Mouse (Mus musculus) G1E (cell line): Measurements from ENCODE around the gene Peak1.

Experiments
- CTCF ChIP-seq: IDR thresholded peaks from 2 replicates; pipeline ENCODE4 v1.5.1; 2012; ENCODE audit warnings: low read depth, low read length, inconsistent platforms, mixed read lengths
- GATA1 ChIP-seq: IDR thresholded peaks from 2 replicates; pipeline ENCODE4 v1.6.1; 2012; ENCODE audit warnings: borderline replicate concordance, low read length, inconsistent platforms, mixed read lengths
- GATA2 ChIP-seq: IDR thresholded peaks from 2 replicates; pipeline ENCODE4 v1.6.1; 2012; ENCODE audit warnings: low read depth, low read length, inconsistent platforms, borderline replicate concordance
- POLR2AphosphoS5 ChIP-seq: IDR thresholded peaks from 2 replicates; pipeline ENCODE4 v1.6.1; 2012; ENCODE audit warnings: low read depth, low read length, inconsistent platforms; ENCODE audit not compliant: insufficient replicate concordance
- TAL1 ChIP-seq: conservative IDR thresholded peaks from 2 replicates; pipeline ENCODE4 v1.6.1; 2012; ENCODE audit warnings: low read depth, low read length, inconsistent platforms, mixed read lengths

DNA sequence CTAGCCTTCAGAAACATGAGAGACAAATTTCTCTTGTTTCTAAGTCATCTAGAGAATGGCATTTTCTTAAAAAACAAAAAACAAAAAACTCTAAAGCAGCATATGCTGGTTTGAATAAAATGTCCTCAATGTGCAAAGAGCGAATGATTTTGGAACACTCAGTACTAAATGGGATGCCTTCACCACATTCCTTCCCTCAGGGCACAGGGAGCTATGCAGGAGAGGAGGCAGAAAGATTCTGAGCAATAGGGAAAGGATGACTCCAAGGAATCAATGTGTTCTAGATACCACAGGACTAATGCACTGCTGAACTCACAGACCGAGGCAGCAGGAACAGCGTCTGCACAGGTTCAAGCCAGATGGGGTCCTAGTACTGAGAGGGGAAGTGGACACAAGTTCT lies 103.5 kb downstream of the Peak1 start:
- TF ChIP-seq CTCF (no peak), GATA1 (no peak), TAL1 (no peak), POLR2AphosphoS5 (no peak), GATA2 (no peak)
